Comparison of ENCODE assay signal across 9 mouse cellular contexts in genomic region chr5:121443548-121443947, GRCm38 (mm10). TPM values are rescaled to one million over a fixed set of nuclear protein-coding genes. Genes with fewer than 3 reads are reported as not detected.
DNase-seq lines count a peak whose midpoint lies in the region; ATAC-seq and TF ChIP-seq lines count a peak whose summit lies in the region.
"Had no signal": no experiment of that assay in that cellular context is flagged by ENCODE, and none has a peak within 500 bp of the region (broad histone marks: within the 10 kb centered on the region; RNA-seq: fewer than 3 reads in every experiment).

No protein-coding gene starts in this region.

- TF ChIP-seq CTCF in bone marrow macrophage, adult 2 months (IDR thresholded peaks at IDR 0.05; ENCODE audit: low read depth, low read length) = peak; percentile 20; the same call in 1 of the 2 replicates

- 95% methylated on average over 3 of the region's 3 CpGs for WGBS in forebrain, embryonic 14.5 days
- 92% methylated on average over 3 of the region's 3 CpGs for WGBS in forebrain, embryonic 13.5 days
- 92% methylated on average over 3 of the region's 3 CpGs for WGBS in midbrain, embryonic 10.5 days
- WGBS in midbrain, embryonic 15.5 days = 94% methylated on average over 3 of the region's 3 CpGs

- peaks cover 91% of the 10 kb centered on the region for H3K36me3 ChIP-seq in forebrain, embryonic 14.5 days (ENCODE audit: control insufficient read depth, insufficient read depth, low read length)
- H3K36me3 ChIP-seq in forebrain, embryonic 13.5 days (ENCODE audit: poor library complexity, severe bottlenecking) = peaks cover 96% of the 10 kb centered on the region
- H3K36me3 ChIP-seq in midbrain, embryonic 10.5 days = peaks cover 100% of the 10 kb centered on the region
- peaks cover 74% of the 10 kb centered on the region for H3K36me3 ChIP-seq in midbrain, embryonic 15.5 days (replicated peaks)

- H3K4me2 ChIP-seq in forebrain, embryonic 14.5 days (ENCODE audit: low read length) = no peak overlapping the region
- no peak overlapping the region for H3K4me2 ChIP-seq in forebrain, embryonic 13.5 days
- no peak overlapping the region for H3K4me2 ChIP-seq in midbrain, embryonic 15.5 days
- H3K4me2 ChIP-seq: hindbrain, embryonic 15.5 days had no signal

- H3K9ac ChIP-seq in forebrain, embryonic 14.5 days (ENCODE audit: low read length) = no peak overlapping the region
- H3K9ac ChIP-seq in forebrain, embryonic 13.5 days = no peak overlapping the region
- H3K9ac ChIP-seq in midbrain, embryonic 15.5 days = no peak overlapping the region
- H3K9ac ChIP-seq: hindbrain, embryonic 15.5 days had no signal

- H3K4me1 ChIP-seq in forebrain, embryonic 14.5 days (ENCODE audit: control insufficient read depth, insufficient read depth, low read length) = no peaks in the 10 kb centered on the region
- H3K4me1 ChIP-seq in forebrain, embryonic 13.5 days = no peaks in the 10 kb centered on the region
- H3K4me1 ChIP-seq in midbrain, embryonic 10.5 days = no peaks in the 10 kb centered on the region
- H3K4me1 ChIP-seq in midbrain, embryonic 15.5 days = no peaks in the 10 kb centered on the region
- H3K4me1 ChIP-seq in bone marrow macrophage, adult 2 months (ENCODE audit: control insufficient read depth, insufficient read depth, low read length) = peaks cover 8% of the 10 kb centered on the region
- H3K4me1 ChIP-seq: hindbrain, embryonic 15.5 days had no signal

- DNase-seq in forebrain, embryonic 14.5 days (ENCODE audit: low spot score) = peak; percentile 37
- peak; percentile 38 for DNase-seq in midbrain, embryonic 10.5 days (ENCODE audit: low spot score)
- DNase-seq in kidney, postnatal 14 days = peak; percentile 47
- peak; percentile 31 to 60 for DNase-seq in spleen, postnatal 14 days (ENCODE audit: low spot score in 2 of 2)
- no peak for DNase-seq in gastrocnemius, postnatal 36 days

- no peak overlapping the region for H3K27ac ChIP-seq in forebrain, embryonic 14.5 days (ENCODE audit: low read depth, low read length)
- H3K27ac ChIP-seq in forebrain, embryonic 13.5 days = no peak overlapping the region
- no peak overlapping the region for H3K27ac ChIP-seq in midbrain, embryonic 10.5 days (replicated peaks)
- H3K27ac ChIP-seq in midbrain, embryonic 15.5 days = no peak overlapping the region
- H3K27ac ChIP-seq in bone marrow macrophage, adult 2 months (ENCODE audit: insufficient read depth, low read depth, low read length) = no peak overlapping the region
- H3K27ac ChIP-seq: hindbrain, embryonic 15.5 days had no signal

- TF ChIP-seq POLR2A in bone marrow macrophage, adult 2 months (IDR thresholded peaks at IDR 0.05; ENCODE audit: borderline replicate concordance, low read depth, low read length) = no peak

- ATAC-seq in forebrain, embryonic 14.5 days = no peak
- no peak for ATAC-seq in forebrain, embryonic 13.5 days
- no peak for ATAC-seq in midbrain, embryonic 15.5 days (replicated peaks)

- H3K4me3 ChIP-seq in forebrain, embryonic 14.5 days (ENCODE audit: low read depth, low read length) = no peak overlapping the region
- H3K4me3 ChIP-seq in forebrain, embryonic 13.5 days = no peak overlapping the region
- no peak overlapping the region for H3K4me3 ChIP-seq in midbrain, embryonic 10.5 days
- H3K4me3 ChIP-seq in midbrain, embryonic 15.5 days = no peak overlapping the region
- no peak overlapping the region for H3K4me3 ChIP-seq in bone marrow macrophage, adult 2 months (ENCODE audit: insufficient read depth, low read length)
- H3K4me3 ChIP-seq: hindbrain, embryonic 15.5 days had no signal

- intact Hi-C loops in gastrocnemius, postnatal 36 days (cut with DNase I) = loop anchor here (5.0 kb wide), 1 partner anchor 34 kb away; no protein-coding TSS in a partner anchor

- H3K9me3 ChIP-seq in forebrain, embryonic 14.5 days (replicated peaks; ENCODE audit: control insufficient read depth, low read length) = no peaks in the 10 kb centered on the region
- no peaks in the 10 kb centered on the region for H3K9me3 ChIP-seq in forebrain, embryonic 13.5 days (replicated peaks)
- no peaks in the 10 kb centered on the region for H3K9me3 ChIP-seq in midbrain, embryonic 10.5 days (replicated peaks)
- H3K9me3 ChIP-seq in midbrain, embryonic 15.5 days = no peaks in the 10 kb centered on the region
- H3K9me3 ChIP-seq: hindbrain, embryonic 15.5 days had no signal

- no peaks in the 10 kb centered on the region for H3K27me3 ChIP-seq in forebrain, embryonic 14.5 days (replicated peaks; ENCODE audit: control insufficient read depth, insufficient read depth, low read length)
- no peaks in the 10 kb centered on the region for H3K27me3 ChIP-seq in forebrain, embryonic 13.5 days
- H3K27me3 ChIP-seq in midbrain, embryonic 10.5 days (ENCODE audit: low read depth, poor library complexity, severe bottlenecking) = no peaks in the 10 kb centered on the region
- H3K27me3 ChIP-seq in midbrain, embryonic 15.5 days (replicated peaks) = no peaks in the 10 kb centered on the region
- H3K27me3 ChIP-seq: hindbrain, embryonic 15.5 days had no signal

RNA-seq across cellular contexts. Expression of gene Tmem116, which starts 8.1 kb away (rescaled TPM):
- 1.0 and 1.7 TPM in 2 replicates for polyA plus RNA-seq in forebrain, embryonic 14.5 days (2014; fragmentation: Nextera tagmentation; extraction: Ambion mirVana)
- 1.8 TPM in 2 replicates for polyA plus RNA-seq in forebrain, embryonic 13.5 days (2015; fragmentation: Nextera tagmentation; extraction: Ambion mirVana)
- 1.4 TPM in 2 replicates for polyA plus RNA-seq in midbrain, embryonic 10.5 days (2016; fragmentation: Nextera tagmentation; extraction: Ambion mirVana)
- 1.9 and 2.2 TPM in 2 replicates for polyA plus RNA-seq in midbrain, embryonic 15.5 days (2015; fragmentation: Nextera tagmentation; extraction: Ambion mirVana)
- polyA plus RNA-seq in bone marrow macrophage, adult 2 months (2012; ENCODE audit: insufficient read depth, insufficient read length, missing spikeins) = 2.3 and 2.8 TPM in 2 replicates
- total RNA-seq in gastrocnemius, postnatal 36 days (2021) = 1 to 10 TPM; 5.0 to 6.3 TPM

RNA-seq across cellular contexts. Expression of gene Erp29, which starts 8.8 kb away (rescaled TPM):
- polyA plus RNA-seq in forebrain, embryonic 14.5 days (2014; fragmentation: Nextera tagmentation; extraction: Ambion mirVana) = 125 and 138 TPM in 2 replicates
- 130 and 137 TPM in 2 replicates for polyA plus RNA-seq in forebrain, embryonic 13.5 days (2015; fragmentation: Nextera tagmentation; extraction: Ambion mirVana)
- 150 and 156 TPM in 2 replicates for polyA plus RNA-seq in midbrain, embryonic 10.5 days (2016; fragmentation: Nextera tagmentation; extraction: Ambion mirVana)
- polyA plus RNA-seq in midbrain, embryonic 15.5 days (2015; fragmentation: Nextera tagmentation; extraction: Ambion mirVana) = 167 and 195 TPM in 2 replicates
- polyA plus RNA-seq in bone marrow macrophage, adult 2 months (2012; ENCODE audit: insufficient read depth, insufficient read length, missing spikeins) = 365 and 401 TPM in 2 replicates
- total RNA-seq in gastrocnemius, postnatal 36 days (2021) = 10 to 100 TPM; 32.4 to 36.7 TPM

RNA-seq across cellular contexts. Expression of gene Naa25, which starts 45.8 kb away (rescaled TPM):
- polyA plus RNA-seq in forebrain, embryonic 14.5 days (2014; fragmentation: Nextera tagmentation; extraction: Ambion mirVana) = 54.7 and 61.9 TPM in 2 replicates
- 46.7 and 52.2 TPM in 2 replicates for polyA plus RNA-seq in forebrain, embryonic 13.5 days (2015; fragmentation: Nextera tagmentation; extraction: Ambion mirVana)
- polyA plus RNA-seq in midbrain, embryonic 10.5 days (2016; fragmentation: Nextera tagmentation; extraction: Ambion mirVana) = 52.9 and 54.7 TPM in 2 replicates
- polyA plus RNA-seq in midbrain, embryonic 15.5 days (2015; fragmentation: Nextera tagmentation; extraction: Ambion mirVana) = 53.2 and 56.6 TPM in 2 replicates
- polyA plus RNA-seq in bone marrow macrophage, adult 2 months (2012; ENCODE audit: insufficient read depth, insufficient read length, missing spikeins) = 9.9 and 14.0 TPM in 2 replicates
- total RNA-seq in gastrocnemius, postnatal 36 days (2021) = 10 to 100 TPM; 24.3 to 26.1 TPM

RNA-seq across cellular contexts. Expression of gene Trafd1, which starts 58.1 kb away (rescaled TPM):
- polyA plus RNA-seq in forebrain, embryonic 14.5 days (2014; fragmentation: Nextera tagmentation; extraction: Ambion mirVana) = 129 and 140 TPM in 2 replicates
- 111 and 117 TPM in 2 replicates for polyA plus RNA-seq in forebrain, embryonic 13.5 days (2015; fragmentation: Nextera tagmentation; extraction: Ambion mirVana)
- 72.8 and 86.5 TPM in 2 replicates for polyA plus RNA-seq in midbrain, embryonic 10.5 days (2016; fragmentation: Nextera tagmentation; extraction: Ambion mirVana)
- 144 and 150 TPM in 2 replicates for polyA plus RNA-seq in midbrain, embryonic 15.5 days (2015; fragmentation: Nextera tagmentation; extraction: Ambion mirVana)
- polyA plus RNA-seq in bone marrow macrophage, adult 2 months (2012; ENCODE audit: insufficient read depth, insufficient read length, missing spikeins) = 233 and 235 TPM in 2 replicates
- 10 to 100 TPM; 32.1 to 34.3 TPM for total RNA-seq in gastrocnemius, postnatal 36 days (2021)

RNA-seq across cellular contexts. Expression of gene Adam1b, which starts 59.7 kb away (rescaled TPM):
- not detected in 2 replicates for polyA plus RNA-seq in forebrain, embryonic 14.5 days (2014; fragmentation: Nextera tagmentation; extraction: Ambion mirVana)
- polyA plus RNA-seq in forebrain, embryonic 13.5 days (2015; fragmentation: Nextera tagmentation; extraction: Ambion mirVana) = not detected in 2 replicates
- polyA plus RNA-seq in midbrain, embryonic 10.5 days (2016; fragmentation: Nextera tagmentation; extraction: Ambion mirVana) = 0.04 TPM in 1 of 2 replicates, not detected in the other
- 0.09 TPM in 1 of 2 replicates, not detected in the other for polyA plus RNA-seq in midbrain, embryonic 15.5 days (2015; fragmentation: Nextera tagmentation; extraction: Ambion mirVana)
- not detected in 2 replicates for polyA plus RNA-seq in bone marrow macrophage, adult 2 months (2012; ENCODE audit: insufficient read depth, insufficient read length, missing spikeins)
- not detected for total RNA-seq in gastrocnemius, postnatal 36 days (2021)

Comparison
In these comparisons a context has a peak if more than half of its experiments do, and no peak if none do; other contexts are left out.
1. DNase-seq: peak in forebrain, embryonic 14.5 days (single experiment), midbrain, embryonic 10.5 days (single experiment), kidney, postnatal 14 days (single experiment) and spleen, postnatal 14 days (2 of 2); none in gastrocnemius, postnatal 36 days (0 of 2).